Mouse (Mus musculus): ENCODE results near the gene Pnmal1. TPM values are rescaled to one million over a fixed set of nuclear protein-coding genes. Genes with fewer than 3 reads are reported as not detected.

The Pnmal1 gene
- polyA plus RNA-seq (2015; fragmentation: Nextera tagmentation; extraction: Ambion mirVana): 0.07 TPM in 1 of 2 replicates, not detected in the other

GRCm38 (mm10) chr7:16959539-16960187 lies at the start of gene Pnmal1:
TSS of gene Pnmal1 (plus strand) at chr7:16959679.

GRCm38 (mm10) chr7:16924037-16924834 lies 35.2 kb upstream of the Pnmal1 start, which contains the start of gene Calm3:
TSS of gene Calm3 (minus strand) at chr7:16924114.

GRCm38 (mm10) chr7:16944061-16944807 lies 15.2 kb upstream of the Pnmal1 start, which contains the start of gene Pnmal2:
TSS of gene Pnmal2 (plus strand) at chr7:16944682.

GRCm38 (mm10) chr7:16982859-16983568 lies 23.5 kb downstream of the Pnmal1 start, which contains the start of gene Gm42372:
TSS of gene Gm42372 (plus strand) at chr7:16983086.

GRCm38 (mm10) chr7:16992451-16992807 lies 33.0 kb downstream of the Pnmal1 start, which contains the start of gene Ccdc8:
TSS of gene Ccdc8 (plus strand) at chr7:16992708.

Other genes with a start within 250 kb of the Pnmal1 start
- gene Ceacam9, start 237.8 kb upstream of the Pnmal1 start, polyA plus RNA-seq (2015; fragmentation: Nextera tagmentation; extraction: Ambion mirVana): not detected in 2 replicates
- 200 and 222 TPM in 2 replicates for gene Ap2s1, start 221.3 kb upstream of the Pnmal1 start, polyA plus RNA-seq (2015; fragmentation: Nextera tagmentation; extraction: Ambion mirVana)
- gene Slc1a5, start 178.3 kb upstream of the Pnmal1 start, polyA plus RNA-seq (2015; fragmentation: Nextera tagmentation; extraction: Ambion mirVana): 67.1 and 67.9 TPM in 2 replicates
- gene Strn4, start 143.8 kb upstream of the Pnmal1 start, polyA plus RNA-seq (2015; fragmentation: Nextera tagmentation; extraction: Ambion mirVana): 52.7 and 60.9 TPM in 2 replicates
- 19.3 and 24.5 TPM in 2 replicates for gene Fkrp, start 142.9 kb upstream of the Pnmal1 start, polyA plus RNA-seq (2015; fragmentation: Nextera tagmentation; extraction: Ambion mirVana)
- gene Prkd2, start 116.8 kb upstream of the Pnmal1 start, polyA plus RNA-seq (2015; fragmentation: Nextera tagmentation; extraction: Ambion mirVana): 6.1 and 8.0 TPM in 2 replicates
- 6.9 and 7.3 TPM in 2 replicates for gene Dact3, start 84.4 kb upstream of the Pnmal1 start, polyA plus RNA-seq (2015; fragmentation: Nextera tagmentation; extraction: Ambion mirVana)
- gene Gng8, start 67.9 kb upstream of the Pnmal1 start, polyA plus RNA-seq (2015; fragmentation: Nextera tagmentation; extraction: Ambion mirVana): 8.4 and 9.0 TPM in 2 replicates
- gene Ptgir, start 53.2 kb upstream of the Pnmal1 start, polyA plus RNA-seq (2015; fragmentation: Nextera tagmentation; extraction: Ambion mirVana): 1.0 and 1.7 TPM in 2 replicates
- gene Calm3, start 35.6 kb upstream of the Pnmal1 start, polyA plus RNA-seq (2015; fragmentation: Nextera tagmentation; extraction: Ambion mirVana): 49.1 and 59.2 TPM in 2 replicates
- 0.87 and 1.3 TPM in 2 replicates for gene Pnmal2, start 15.0 kb upstream of the Pnmal1 start, polyA plus RNA-seq (2015; fragmentation: Nextera tagmentation; extraction: Ambion mirVana)
- gene Gm42372, start 23.4 kb downstream of the Pnmal1 start, polyA plus RNA-seq (2015; fragmentation: Nextera tagmentation; extraction: Ambion mirVana): not detected in 2 replicates
- 6.5 and 6.6 TPM in 2 replicates for gene Ccdc8, start 33.0 kb downstream of the Pnmal1 start, polyA plus RNA-seq (2015; fragmentation: Nextera tagmentation; extraction: Ambion mirVana)
- gene Ppp5c, start 68.2 kb downstream of the Pnmal1 start, polyA plus RNA-seq (2015; fragmentation: Nextera tagmentation; extraction: Ambion mirVana): 42.1 and 43.1 TPM in 2 replicates
- 8.8 and 11.8 TPM in 2 replicates for gene Hif3a, start 102.7 kb downstream of the Pnmal1 start, polyA plus RNA-seq (2015; fragmentation: Nextera tagmentation; extraction: Ambion mirVana)
- 0.07 and 0.10 TPM in 2 replicates for gene Psg16, start 114.4 kb downstream of the Pnmal1 start, polyA plus RNA-seq (2015; fragmentation: Nextera tagmentation; extraction: Ambion mirVana)
- not detected in 2 replicates for gene Ceacam3, start 190.6 kb downstream of the Pnmal1 start, polyA plus RNA-seq (2015; fragmentation: Nextera tagmentation; extraction: Ambion mirVana)
- gene Psg29, start 243.8 kb downstream of the Pnmal1 start, polyA plus RNA-seq (2015; fragmentation: Nextera tagmentation; extraction: Ambion mirVana): not detected in 2 replicates